Mouse (Mus musculus): ENCODE results near the gene 4632433K11Rik.

GRCm38 (mm10) chr7:5080815-5081214, 46.9 kb downstream of the 4632433K11Rik start:
- no peak for TF ChIP-seq CTCF (IDR thresholded peaks at IDR 0.05; ENCODE audit: borderline replicate concordance, insufficient read depth, low read length)
- no peak for TF ChIP-seq POLR2A (IDR thresholded peaks at IDR 0.05; ENCODE audit: low read depth, low read length)
